Mouse (Mus musculus): ENCODE measurements around the gene Phactr1. TPM values are rescaled to one million over a fixed set of nuclear protein-coding genes. Genes with fewer than 3 reads are reported as not detected.

The Phactr1 gene
- polyA plus RNA-seq, 1 experiment from 2014 or later = 0.39 TPM

GRCm38 (mm10) chr13:43023005-43023404 is 342.6 kb downstream of the Phactr1 start:
- Histone ChIP-seq H3K36me3 (no peaks in the 10 kb centered on the region), H3K4me1 (no peaks in the 10 kb centered on the region), H3K9ac (no peak overlapping the region), H3K4me3 (no peak overlapping the region), H3K27ac (no peak overlapping the region), H3K27me3 (replicated peaks) (no peaks in the 10 kb centered on the region), H3K4me2 (no peak overlapping the region), H3K9me3 (replicated peaks) (no peaks in the 10 kb centered on the region)
- no peak for ATAC-seq
- WGBS (ENCODE audit: insufficient replicate concordance) = 81% methylated on average over 5 of the region's 5 CpGs

DNA sequence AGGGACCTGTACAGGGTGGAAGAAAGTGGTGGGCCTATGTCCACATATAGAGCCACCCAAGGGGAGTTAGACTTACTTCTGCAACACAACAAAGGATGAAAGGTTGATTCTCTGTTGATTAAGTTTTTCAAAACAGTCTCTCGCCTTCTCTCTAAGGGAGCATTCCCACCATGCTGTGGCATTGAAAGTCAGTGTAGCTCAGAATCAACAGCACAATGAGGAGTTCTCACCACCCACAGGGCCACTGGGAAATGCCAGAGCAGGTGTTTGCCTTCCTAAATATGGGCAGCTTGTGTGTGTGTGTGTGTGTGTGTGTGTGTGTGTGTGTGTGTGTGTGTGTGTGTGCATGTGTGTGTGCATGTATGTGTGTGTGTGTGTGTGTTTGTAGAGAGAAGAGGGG is 347.1 kb downstream of the Phactr1 start:
- Histone ChIP-seq H3K36me3 (no peaks in the 10 kb centered on the region), H3K27me3 (replicated peaks) (no peaks in the 10 kb centered on the region), H3K4me3 (no peak overlapping the region), H3K9ac (no peak overlapping the region), H3K4me1 (no peaks in the 10 kb centered on the region), H3K27ac (no peak overlapping the region), H3K9me3 (replicated peaks) (no peaks in the 10 kb centered on the region), H3K4me2 (no peak overlapping the region)
- WGBS (ENCODE audit: insufficient replicate concordance) = 65% methylated on average over 1 of the region's 1 CpGs
- no peak for ATAC-seq

GRCm38 (mm10) chr13:43030222-43030621 is 349.8 kb downstream of the Phactr1 start:
- Histone ChIP-seq H3K4me2 (no peak overlapping the region), H3K27ac (no peak overlapping the region), H3K9ac (no peak overlapping the region), H3K9me3 (replicated peaks) (no peaks in the 10 kb centered on the region), H3K4me1 (no peaks in the 10 kb centered on the region), H3K27me3 (replicated peaks) (no peaks in the 10 kb centered on the region), H3K4me3 (no peak overlapping the region), H3K36me3 (no peaks in the 10 kb centered on the region)
- no peak for ATAC-seq
- 73% methylated on average over 2 of the region's 2 CpGs for WGBS (ENCODE audit: insufficient replicate concordance)

DNA sequence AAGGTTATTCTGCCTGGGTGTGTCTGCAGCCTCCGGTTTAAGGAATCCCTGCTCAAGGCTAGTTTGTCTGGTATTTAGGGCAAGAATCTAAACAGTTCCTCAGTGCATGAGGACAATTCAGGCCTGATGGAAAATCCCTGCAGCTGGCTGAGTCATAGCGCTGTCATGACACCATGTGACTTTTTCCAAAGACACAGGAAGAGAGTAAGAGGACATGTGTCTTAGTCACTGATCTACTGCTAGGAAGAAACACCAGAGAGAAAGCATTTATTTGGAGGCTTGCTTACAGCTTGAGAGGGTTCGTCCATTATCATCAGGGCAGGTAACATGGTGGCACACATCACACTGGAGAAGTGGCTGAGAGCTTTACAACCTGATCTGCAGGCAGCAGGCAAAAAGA is 352.0 kb downstream of the Phactr1 start:
- no peak for ATAC-seq
- Histone ChIP-seq H3K27me3 (replicated peaks) (no peaks in the 10 kb centered on the region), H3K27ac (no peak overlapping the region), H3K4me1 (no peaks in the 10 kb centered on the region), H3K9ac (no peak overlapping the region), H3K4me2 (no peak overlapping the region), H3K9me3 (replicated peaks) (no peaks in the 10 kb centered on the region), H3K36me3 (no peaks in the 10 kb centered on the region), H3K4me3 (no peak overlapping the region)
- 64% methylated on average over 3 of the region's 3 CpGs for WGBS (ENCODE audit: insufficient replicate concordance)

GRCm38 (mm10) chr13:43036510-43036909 is 356.1 kb downstream of the Phactr1 start:
- Histone ChIP-seq H3K27me3 (replicated peaks) (no peaks in the 10 kb centered on the region), H3K4me3 (no peak overlapping the region), H3K9me3 (replicated peaks) (no peaks in the 10 kb centered on the region), H3K36me3 (no peaks in the 10 kb centered on the region), H3K27ac (no peak overlapping the region), H3K4me2 (no peak overlapping the region), H3K9ac (no peak overlapping the region), H3K4me1 (no peaks in the 10 kb centered on the region)
- no peak for ATAC-seq
- WGBS (ENCODE audit: insufficient replicate concordance) = 57% methylated on average over 6 of the region's 6 CpGs

- Histone ChIP-seq H3K36me3 (no peaks in the 10 kb centered on the region), H3K4me1 (no peaks in the 10 kb centered on the region), H3K9ac (no peak overlapping the region), H3K4me3 (no peak overlapping the region), H3K4me2 (no peak overlapping the region), H3K9me3 (replicated peaks) (no peaks in the 10 kb centered on the region), H3K27me3 (replicated peaks) (no peaks in the 10 kb centered on the region), H3K27ac (no peak overlapping the region)
- ATAC-seq = no peak
- 60% methylated on average over 4 of the region's 4 CpGs for WGBS (ENCODE audit: insufficient replicate concordance)
Observed at GRCm38 (mm10) chr13:43042766-43043165, 362.3 kb downstream of the Phactr1 start.

DNA sequence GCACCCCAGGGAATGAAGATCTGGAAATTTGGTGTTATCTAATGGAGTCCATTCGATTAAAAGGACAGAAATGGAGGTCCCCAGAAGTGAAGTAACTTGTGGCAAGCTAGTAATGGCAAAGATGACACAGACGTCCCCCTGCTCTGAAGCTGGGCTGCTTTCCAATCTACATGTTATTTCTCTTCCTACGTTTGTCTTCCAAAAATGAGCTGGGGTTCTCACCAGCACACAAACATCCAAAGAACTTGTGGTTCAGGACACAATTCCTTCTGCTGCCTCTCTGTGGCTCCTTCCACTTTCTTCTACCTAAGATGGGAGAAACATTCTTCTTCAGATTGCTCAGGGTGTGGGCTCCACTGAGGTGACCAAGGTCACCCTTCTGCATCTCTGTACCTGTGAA is 368.1 kb downstream of the Phactr1 start:
- Histone ChIP-seq H3K36me3 (no peaks in the 10 kb centered on the region), H3K27me3 (replicated peaks) (no peaks in the 10 kb centered on the region), H3K9ac (no peak overlapping the region), H3K27ac (no peak overlapping the region), H3K4me1 (no peaks in the 10 kb centered on the region), H3K9me3 (replicated peaks) (no peaks in the 10 kb centered on the region), H3K4me2 (no peak overlapping the region), H3K4me3 (no peak overlapping the region)
- 48% methylated on average over 3 of the region's 3 CpGs for WGBS (ENCODE audit: insufficient replicate concordance)
- no peak for ATAC-seq

GRCm38 (mm10) chr13:43053201-43053600 is 372.8 kb downstream of the Phactr1 start:
- H3K36me3 ChIP-seq = no peaks in the 10 kb centered on the region
- H3K4me1 ChIP-seq = no peaks in the 10 kb centered on the region
- 63% methylated on average over 1 of the region's 1 CpGs for WGBS (ENCODE audit: insufficient replicate concordance)
- H3K9ac ChIP-seq = no peak overlapping the region
- no peak for ATAC-seq
- H3K4me3 ChIP-seq = no peak overlapping the region
- no peaks in the 10 kb centered on the region for H3K9me3 ChIP-seq (replicated peaks)
- no peaks in the 10 kb centered on the region for H3K27me3 ChIP-seq (replicated peaks)
- no peak overlapping the region for H3K27ac ChIP-seq
- no peak overlapping the region for H3K4me2 ChIP-seq

- H3K36me3 ChIP-seq = no peaks in the 10 kb centered on the region
- H3K9ac ChIP-seq = no peak overlapping the region
- H3K4me3 ChIP-seq = no peak overlapping the region
- H3K27me3 ChIP-seq (replicated peaks) = no peaks in the 10 kb centered on the region
- H3K27ac ChIP-seq = no peak overlapping the region
- H3K4me1 ChIP-seq = no peaks in the 10 kb centered on the region
- WGBS (ENCODE audit: insufficient replicate concordance) = 52% methylated on average over 6 of the region's 6 CpGs
- no peak for ATAC-seq
- H3K9me3 ChIP-seq (replicated peaks) = no peaks in the 10 kb centered on the region
- H3K4me2 ChIP-seq = no peak overlapping the region
Observed at GRCm38 (mm10) chr13:43055136-43055535, 374.7 kb downstream of the Phactr1 start.

DNA sequence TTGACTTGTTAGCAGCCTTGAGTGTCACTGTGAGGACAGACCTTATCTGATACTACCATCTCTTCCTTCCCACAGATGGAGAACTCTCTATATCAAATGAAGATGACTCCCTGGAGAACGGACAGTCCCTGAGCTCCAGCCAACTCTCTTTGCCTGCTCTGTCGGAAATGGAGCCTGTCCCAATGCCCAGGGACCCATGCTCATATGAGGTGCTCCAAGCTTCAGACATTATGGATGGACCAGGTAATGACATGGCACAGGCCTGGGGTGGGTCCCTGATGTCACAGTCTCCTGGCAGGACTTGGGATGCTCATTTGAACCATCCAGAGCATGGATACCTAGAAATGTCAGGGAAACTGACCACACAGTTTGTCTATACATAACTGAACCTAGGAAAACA is 376.7 kb downstream of the Phactr1 start:
- H3K36me3 ChIP-seq = no peaks in the 10 kb centered on the region

GRCm38 (mm10) chr13:43063355-43063754 is 382.9 kb downstream of the Phactr1 start:
- ATAC-seq = no peak
- no peaks in the 10 kb centered on the region for H3K36me3 ChIP-seq
- no peaks in the 10 kb centered on the region for H3K9me3 ChIP-seq (replicated peaks)
- no peaks in the 10 kb centered on the region for H3K4me1 ChIP-seq
- H3K4me2 ChIP-seq = no peak overlapping the region
- no peak overlapping the region for H3K9ac ChIP-seq
- H3K27ac ChIP-seq = no peak overlapping the region
- 59% methylated on average over 4 of the region's 4 CpGs for whole genome bisulfite sequencing (ENCODE audit: insufficient replicate concordance)
- no peaks in the 10 kb centered on the region for H3K27me3 ChIP-seq (replicated peaks)
- H3K4me3 ChIP-seq = no peak overlapping the region

More for the DNA sequence above, 376.7 kb downstream of the Phactr1 start:
- Histone ChIP-seq H3K4me3 (no peak overlapping the region), H3K4me1 (no peaks in the 10 kb centered on the region), H3K9ac (no peak overlapping the region), H3K4me2 (no peak overlapping the region), H3K9me3 (replicated peaks) (no peaks in the 10 kb centered on the region), H3K27me3 (replicated peaks) (no peaks in the 10 kb centered on the region), H3K27ac (no peak overlapping the region)
- ATAC-seq = no peak
- 60% methylated on average over 2 of the region's 2 CpGs for WGBS (ENCODE audit: insufficient replicate concordance)

DNA sequence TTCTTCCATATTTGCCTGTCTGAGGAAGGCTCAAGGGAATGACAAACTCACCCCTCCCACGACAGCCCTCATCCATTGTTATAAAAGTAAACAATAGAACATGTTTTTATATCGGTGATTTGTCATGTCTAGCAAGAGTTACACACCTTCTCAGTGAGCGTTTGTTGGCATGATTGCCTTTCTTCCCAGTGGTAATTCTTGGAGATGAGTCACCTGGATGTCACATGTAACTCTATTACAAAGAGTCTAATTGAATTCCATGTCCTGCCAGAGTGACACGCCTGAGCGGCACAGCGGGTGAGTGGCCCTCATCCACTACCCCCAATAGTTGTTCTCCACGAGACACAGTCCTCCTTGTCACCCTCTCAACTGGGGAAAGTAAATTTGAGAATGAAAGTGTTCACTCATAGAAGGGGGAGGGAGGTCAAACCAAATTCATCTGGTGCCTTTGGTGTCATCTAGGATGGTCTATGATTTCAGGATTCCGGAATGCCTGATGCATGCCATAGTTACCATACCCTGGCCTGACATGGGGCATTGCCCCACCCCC is 388.4 kb downstream of the Phactr1 start:
- Histone ChIP-seq H3K36me3 (no peaks in the 10 kb centered on the region), H3K9me3 (replicated peaks) (no peaks in the 10 kb centered on the region), H3K4me3 (no peak overlapping the region), H3K4me1 (no peaks in the 10 kb centered on the region), H3K27ac (no peak overlapping the region), H3K4me2 (no peak overlapping the region), H3K9ac (no peak overlapping the region), H3K27me3 (replicated peaks) (no peaks in the 10 kb centered on the region)
- ATAC-seq = no peak
- WGBS (ENCODE audit: insufficient replicate concordance) = 71% methylated on average over 8 of the region's 8 CpGs

- no peak for ATAC-seq
- WGBS (ENCODE audit: insufficient replicate concordance) = 59% methylated on average over 4 of the region's 4 CpGs
Observed at GRCm38 (mm10) chr13:43070496-43070895, 390.1 kb downstream of the Phactr1 start.

More at GRCm38 (mm10) chr13:43070496-43070895, 390.1 kb downstream of the Phactr1 start:
- Histone ChIP-seq H3K4me1 (no peaks in the 10 kb centered on the region), H3K27ac (no peak overlapping the region), H3K27me3 (replicated peaks) (no peaks in the 10 kb centered on the region), H3K9ac (no peak overlapping the region), H3K36me3 (no peaks in the 10 kb centered on the region), H3K4me3 (no peak overlapping the region), H3K4me2 (no peak overlapping the region), H3K9me3 (replicated peaks) (no peaks in the 10 kb centered on the region)

All from liver, embryonic 12.5 days (tissue).